Mouse (Mus musculus) heart, embryonic 12.5 days (tissue): ENCODE measurements around the gene Pomc. TPM values are rescaled to one million over a fixed set of nuclear protein-coding genes. Genes with fewer than 3 reads are reported as not detected.

Experiments used
- ATAC-seq: fragments of 200-750 bp; cut with Nextera tagmentation; 2 replicates; pipeline ENCODE4 v1.8.0; 2017; ENCODE audit warnings: moderate TSS enrichment, moderate library complexity; ENCODE audit not compliant: insufficient number of reproducible peaks, low FRiP score
- H3K27ac ChIP-seq: fragments of 300-500 bp; sonication (generic); 2 replicates; pipeline ENCODE4 v1.5.1; 2016; ENCODE audit warnings: mild to moderate bottlenecking, moderate library complexity; ENCODE audit not compliant: poor library complexity, severe bottlenecking
- H3K27me3 ChIP-seq: fragments of 300-500 bp; sonication (generic); replicated peaks from 2 replicates; pipeline ENCODE4 v1.6.1; 2016; ENCODE audit warnings: mild to moderate bottlenecking, moderate library complexity
- H3K36me3 ChIP-seq: fragments of 300-500 bp; sonication (generic); 2 replicates; pipeline ENCODE4 v1.6.1; 2016; ENCODE audit warnings: mild to moderate bottlenecking, moderate library complexity
- H3K4me1 ChIP-seq: fragments of 300-500 bp; sonication (generic); replicated peaks from 2 replicates; pipeline ENCODE4 v1.6.1; 2016; ENCODE audit warnings: mild to moderate bottlenecking
- H3K4me2 ChIP-seq: fragments of 300-500 bp; sonication (generic); 2 replicates; pipeline ENCODE4 v1.6.1; 2016; ENCODE audit warnings: mild to moderate bottlenecking, moderate library complexity
- H3K4me3 ChIP-seq: fragments of 300-500 bp; sonication (generic); 2 replicates; pipeline ENCODE4 v1.5.1; 2016; ENCODE audit warnings: mild to moderate bottlenecking
- H3K9ac ChIP-seq: fragments of 300-500 bp; sonication (generic); 2 replicates; pipeline ENCODE4 v1.6.1; 2016; ENCODE audit warnings: mild to moderate bottlenecking, moderate library complexity
- H3K9me3 ChIP-seq: fragments of 300-500 bp; sonication (generic); replicated peaks from 2 replicates; pipeline ENCODE4 v1.6.1; 2016; ENCODE audit warnings: mild to moderate bottlenecking, moderate library complexity
- WGBS: fragments of 180-500 bp; shearing (Covaris S2); methylation state at CpG from one replicate; pipeline ENCODE4 v1.1.7; 2016; 5-methylcytosine and 5-hydroxymethylcytosine counted together
- polyA plus RNA-seq: library from polyadenylated mRNA; unstranded; fragments of >200 nt; fragmentation: Nextera tagmentation; extraction: Ambion mirVana; gene quantifications from 2 replicates; pipeline ENCODE4 v1.2.1, GENCODE M21; 2016

Pomc gene
- polyA plus RNA-seq, 1 experiment from 2014 or later: 2.1 TPM

GRCm38 (mm10) chr12:4004648-4005047 lies 49.9 kb downstream of the Pomc start:
- no peak for ATAC-seq
- Histone ChIP-seq H3K9me3 (no peaks in the 10 kb centered on the region), H3K4me3 (no peak overlapping the region), H3K9ac (no peak overlapping the region), H3K27ac (no peak overlapping the region), H3K27me3 (no peaks in the 10 kb centered on the region), H3K4me2 (no peak overlapping the region), H3K36me3 (peaks cover 9% of the 10 kb centered on the region), H3K4me1 (peaks cover 39% of the 10 kb centered on the region)
- WGBS: 37% methylated on average over 6 of the region's 6 CpGs

- H3K27me3 ChIP-seq: no peaks in the 10 kb centered on the region
- no peak overlapping the region for H3K4me3 ChIP-seq
- ATAC-seq: no peak
- H3K36me3 ChIP-seq: no peaks in the 10 kb centered on the region
- no peaks in the 10 kb centered on the region for H3K9me3 ChIP-seq
- 66% methylated on average over 7 of the region's 7 CpGs for WGBS
- 0 out of 2 replicates have a peak overlapping the region, but pooled peaks have one; percentile 22 for H3K27ac ChIP-seq
- H3K4me1 ChIP-seq: peaks cover 53% of the 10 kb centered on the region
- no peak overlapping the region for H3K4me2 ChIP-seq
- H3K9ac ChIP-seq: no peak overlapping the region
Observed at GRCm38 (mm10) chr12:4006079-4006478, 51.3 kb downstream of the Pomc start.

- no peaks in the 10 kb centered on the region for H3K36me3 ChIP-seq
- 44% methylated on average over 4 of the region's 4 CpGs for WGBS
- no peaks in the 10 kb centered on the region for H3K9me3 ChIP-seq
- H3K9ac ChIP-seq: peak overlapping the region; percentile 39; the same call in 1 of the 2 replicates
- H3K4me3 ChIP-seq: no peak overlapping the region
- H3K4me1 ChIP-seq: peaks cover 53% of the 10 kb centered on the region
- ATAC-seq: no peak
- H3K4me2 ChIP-seq: no peak overlapping the region
- H3K27me3 ChIP-seq: no peaks in the 10 kb centered on the region
- peak overlapping the region; percentile 22 for H3K27ac ChIP-seq
Observed at GRCm38 (mm10) chr12:4007181-4007580, 52.4 kb downstream of the Pomc start.

- Histone ChIP-seq H3K9me3 (no peaks in the 10 kb centered on the region), H3K4me2 (no peak overlapping the region), H3K36me3 (no peaks in the 10 kb centered on the region), H3K27ac (no peak overlapping the region), H3K27me3 (no peaks in the 10 kb centered on the region), H3K4me1 (peaks cover 53% of the 10 kb centered on the region), H3K4me3 (no peak overlapping the region), H3K9ac (no peak overlapping the region)
- WGBS: 52% methylated on average over 4 of the region's 4 CpGs
- ATAC-seq: no peak
Observed at GRCm38 (mm10) chr12:4007766-4008165, 53.0 kb downstream of the Pomc start.

GRCm38 (mm10) chr12:4008731-4009130 lies 54.0 kb downstream of the Pomc start:
- Histone ChIP-seq H3K4me1 (peaks cover 53% of the 10 kb centered on the region), H3K27me3 (no peaks in the 10 kb centered on the region), H3K9me3 (no peaks in the 10 kb centered on the region), H3K27ac (no peak overlapping the region), H3K4me2 (no peak overlapping the region), H3K9ac (no peak overlapping the region), H3K36me3 (no peaks in the 10 kb centered on the region), H3K4me3 (no peak overlapping the region)
- ATAC-seq: no peak
- WGBS: 63% methylated on average over 12 of the region's 12 CpGs

Other genes starting within 250 kb of the Pomc start
- gene Dnmt3a, start 148.9 kb upstream of the Pomc start, polyA plus RNA-seq: 139 and 142 TPM in 2 replicates
- gene Efr3b, start 84.0 kb downstream of the Pomc start, polyA plus RNA-seq: 13.5 and 13.8 TPM in 2 replicates
- gene Dnajc27, start 127.6 kb downstream of the Pomc start, polyA plus RNA-seq: 10.1 and 10.6 TPM in 2 replicates
- 7.4 and 7.8 TPM in 2 replicates for gene Adcy3, start 178.2 kb downstream of the Pomc start, polyA plus RNA-seq